Mouse (Mus musculus): ENCODE data around the gene Alpk1. TPM values are rescaled to one million over a fixed set of nuclear protein-coding genes. Genes with fewer than 3 reads are reported as not detected.

Gene Alpk1
- polyA plus RNA-seq, 1 experiment = 1.6 TPM

- peak in 1 of 2 experiments; percentile 17 for DNase-seq (ENCODE audit: low read depth in 1 of 2, low spot score in 2 of 2)
- H3K27ac ChIP-seq (ENCODE audit: insufficient read depth, low read length) = no peak overlapping the region
- peak overlapping the region; percentile 44 for H3K4me3 ChIP-seq (ENCODE audit: extremely low read depth, insufficient read depth, insufficient read length)
- TF ChIP-seq POLR2A (IDR thresholded peaks at IDR 0.05; ENCODE audit: low read depth, low read length) (no peak), CTCF (IDR thresholded peaks at IDR 0.05; ENCODE audit: extremely low read depth, insufficient read depth, insufficient read length, insufficient replicate concordance) (no peak)
- WGBS = 2% methylated on average over 31 of the region's 32 CpGs
- peaks cover 47% of the 10 kb centered on the region for H3K27me3 ChIP-seq (ENCODE audit: control insufficient read depth, insufficient read depth, low read length)
- H3K36me3 ChIP-seq (ENCODE audit: control insufficient read depth, insufficient read depth, low read length) = no peaks in the 10 kb centered on the region
- peaks cover 25% of the 10 kb centered on the region for H3K4me1 ChIP-seq (ENCODE audit: control insufficient read depth, insufficient read depth, insufficient read length)
These were observed 147.8 kb downstream of the Alpk1 start for GRCm38 (mm10) chr3:127632531-127632930.

GRCm38 (mm10) chr3:127631582-127631981 lies 148.7 kb downstream of the Alpk1 start:
- 4% methylated on average over 10 of the region's 10 CpGs for WGBS
- no peak overlapping the region for H3K4me3 ChIP-seq (ENCODE audit: extremely low read depth, insufficient read depth, insufficient read length)
- peaks cover 53% of the 10 kb centered on the region for H3K27me3 ChIP-seq (ENCODE audit: control insufficient read depth, insufficient read depth, low read length)
- H3K4me1 ChIP-seq (ENCODE audit: control insufficient read depth, insufficient read depth, insufficient read length) = peaks cover 25% of the 10 kb centered on the region
- no peak for DNase-seq (ENCODE audit: low read depth in 1 of 2, low spot score in 2 of 2)
- H3K27ac ChIP-seq (ENCODE audit: insufficient read depth, low read length) = no peak overlapping the region
- TF ChIP-seq POLR2A (IDR thresholded peaks at IDR 0.05; ENCODE audit: low read depth, low read length) (no peak), CTCF (IDR thresholded peaks at IDR 0.05; ENCODE audit: extremely low read depth, insufficient read depth, insufficient read length, insufficient replicate concordance) (no peak)
- H3K36me3 ChIP-seq (ENCODE audit: control insufficient read depth, insufficient read depth, low read length) = no peaks in the 10 kb centered on the region

GRCm38 (mm10) chr3:127630735-127631372 lies 149.5 kb downstream of the Alpk1 start:
- WGBS = 14% methylated on average over 17 of the region's 17 CpGs

GRCm38 (mm10) chr3:127630190-127630589 lies 150.1 kb downstream of the Alpk1 start:
- no peak overlapping the region for H3K4me3 ChIP-seq (ENCODE audit: extremely low read depth, insufficient read depth, insufficient read length)
- TF ChIP-seq CTCF (IDR thresholded peaks at IDR 0.05; ENCODE audit: extremely low read depth, insufficient read depth, insufficient read length, insufficient replicate concordance) = no peak
- TF ChIP-seq POLR2A (IDR thresholded peaks at IDR 0.05; ENCODE audit: low read depth, low read length) = no peak
- WGBS = 6% methylated on average over 1 of the region's 1 CpGs
- no peak overlapping the region for H3K27ac ChIP-seq (ENCODE audit: insufficient read depth, low read length)
- H3K36me3 ChIP-seq (ENCODE audit: control insufficient read depth, insufficient read depth, low read length) = no peaks in the 10 kb centered on the region
- peaks cover 27% of the 10 kb centered on the region for H3K4me1 ChIP-seq (ENCODE audit: control insufficient read depth, insufficient read depth, insufficient read length)
- DNase-seq (ENCODE audit: low read depth in 1 of 2, low spot score in 2 of 2) = no peak
- H3K27me3 ChIP-seq (ENCODE audit: control insufficient read depth, insufficient read depth, low read length) = peaks cover 57% of the 10 kb centered on the region

More at GRCm38 (mm10) chr3:127630735-127631372, 149.5 kb downstream of the Alpk1 start:
- no peaks in the 10 kb centered on the region for H3K36me3 ChIP-seq (ENCODE audit: control insufficient read depth, insufficient read depth, low read length)
- DNase-seq (ENCODE audit: low read depth in 1 of 2, low spot score in 2 of 2) = no peak
- no peak overlapping the region for H3K27ac ChIP-seq (ENCODE audit: insufficient read depth, low read length)
- no peak overlapping the region for H3K4me3 ChIP-seq (ENCODE audit: extremely low read depth, insufficient read depth, insufficient read length)
- TF ChIP-seq POLR2A (IDR thresholded peaks at IDR 0.05; ENCODE audit: low read depth, low read length) (no peak), CTCF (IDR thresholded peaks at IDR 0.05; ENCODE audit: extremely low read depth, insufficient read depth, insufficient read length, insufficient replicate concordance) (no peak)
- peaks cover 25% of the 10 kb centered on the region for H3K4me1 ChIP-seq (ENCODE audit: control insufficient read depth, insufficient read depth, insufficient read length)
- H3K27me3 ChIP-seq (ENCODE audit: control insufficient read depth, insufficient read depth, low read length) = peaks cover 55% of the 10 kb centered on the region

- H3K27me3 ChIP-seq (ENCODE audit: control insufficient read depth, insufficient read depth, low read length) = peaks cover 47% of the 10 kb centered on the region
- peak overlapping the region; percentile 31; the same call in 1 of the 2 replicates for H3K4me3 ChIP-seq (ENCODE audit: extremely low read depth, insufficient read depth, insufficient read length)
- no peaks in the 10 kb centered on the region for H3K36me3 ChIP-seq (ENCODE audit: control insufficient read depth, insufficient read depth, low read length)
- DNase-seq (ENCODE audit: low read depth in 1 of 2, low spot score in 2 of 2) = no peak
- WGBS = 10% methylated on average over 37 of the region's 37 CpGs
- TF ChIP-seq CTCF (IDR thresholded peaks at IDR 0.05; ENCODE audit: extremely low read depth, insufficient read depth, insufficient read length, insufficient replicate concordance) = no peak
- no peak for TF ChIP-seq POLR2A (IDR thresholded peaks at IDR 0.05; ENCODE audit: low read depth, low read length)
- H3K27ac ChIP-seq (ENCODE audit: insufficient read depth, low read length) = no peak overlapping the region
- H3K4me1 ChIP-seq (ENCODE audit: control insufficient read depth, insufficient read depth, insufficient read length) = peaks cover 19% of the 10 kb centered on the region
These were observed 151.8 kb downstream of the Alpk1 start for GRCm38 (mm10) chr3:127628311-127629184.

- peaks cover 41% of the 10 kb centered on the region for H3K27me3 ChIP-seq (ENCODE audit: control insufficient read depth, insufficient read depth, low read length)
These were observed 152.4 kb downstream of the Alpk1 start for GRCm38 (mm10) chr3:127627956-127628310.

More at GRCm38 (mm10) chr3:127627956-127628310, 152.4 kb downstream of the Alpk1 start:
- WGBS = 7% methylated on average over 9 of the region's 9 CpGs
- no peak for TF ChIP-seq CTCF (IDR thresholded peaks at IDR 0.05; ENCODE audit: extremely low read depth, insufficient read depth, insufficient read length, insufficient replicate concordance)
- no peak for TF ChIP-seq POLR2A (IDR thresholded peaks at IDR 0.05; ENCODE audit: low read depth, low read length)
- no peaks in the 10 kb centered on the region for H3K36me3 ChIP-seq (ENCODE audit: control insufficient read depth, insufficient read depth, low read length)
- DNase-seq (ENCODE audit: low read depth in 1 of 2, low spot score in 2 of 2) = no peak
- peaks cover 13% of the 10 kb centered on the region for H3K4me1 ChIP-seq (ENCODE audit: control insufficient read depth, insufficient read depth, insufficient read length)
- H3K27ac ChIP-seq (ENCODE audit: insufficient read depth, low read length) = no peak overlapping the region
- H3K4me3 ChIP-seq (ENCODE audit: extremely low read depth, insufficient read depth, insufficient read length) = no peak overlapping the region; the same call in 1 of the 2 replicates
